Mouse (Mus musculus) MEL (cell line): ENCODE measurements around the gene Cdk18. TPM values are rescaled to one million over a fixed set of nuclear protein-coding genes. Genes with fewer than 3 reads are reported as not detected.

Experiments
- DNase-seq: peaks from one replicate; pipeline ENCODE4 v3.0.0; 2011; ENCODE audit warnings: low read depth, low spot score
- H3K27ac ChIP-seq: 2 replicates; pipeline ENCODE4 v1.5.1; 2012; ENCODE audit warnings: low read depth, mild to moderate bottlenecking, control low read depth, low read length, moderate library complexity; ENCODE audit not compliant: control insufficient read depth
- H3K27me3 ChIP-seq, 2 experiments: fragments of 150-350 bp in 1 of 2; sonication (generic) in 1 of 2; 2 replicates each; pipeline ENCODE4 v1.6.1; 2012; ENCODE audit warnings: low read length in 2 of 2, mild to moderate bottlenecking in 2 of 2, improper control_type of control experiment in 1 of 2, moderate library complexity in 1 of 2; ENCODE audit not compliant: insufficient read depth in 2 of 2, control insufficient read depth in 1 of 2
- H3K36me3 ChIP-seq, 2 experiments: 2 replicates each; pipeline ENCODE4 v1.6.1; 2012 to 2014; ENCODE audit warnings: low read length in 2 of 2, improper control_type of control experiment in 1 of 2, inconsistent platforms in 1 of 2, mild to moderate bottlenecking in 1 of 2; ENCODE audit not compliant: insufficient read depth in 2 of 2, control insufficient read depth in 1 of 2
- H3K4me1 ChIP-seq, 2 experiments: fragments of 150-350 bp in 1 of 2; sonication (generic) in 1 of 2; 2 replicates each; pipeline ENCODE4 v1.6.1; 2012; ENCODE audit warnings: low read length in 2 of 2, improper control_type of control experiment in 1 of 2, mild to moderate bottlenecking in 1 of 2; ENCODE audit not compliant: insufficient read depth in 2 of 2, control insufficient read depth in 1 of 2
- H3K4me3 ChIP-seq, 2 experiments: fragments of 150-350 bp in 1 of 2; sonication (generic) in 1 of 2; 2 replicates each; pipeline ENCODE4 v1.5.1; 2012; ENCODE audit warnings: low read depth in 2 of 2, low read length in 2 of 2, mild to moderate bottlenecking in 2 of 2, moderate library complexity in 2 of 2, control low read depth in 1 of 2, improper control_type of control experiment in 1 of 2; ENCODE audit not compliant: control insufficient read depth in 1 of 2, insufficient read depth in 1 of 2
- H3K79me2 ChIP-seq: 2 replicates; pipeline ENCODE4 v1.6.1; 2012; ENCODE audit warnings: mild to moderate bottlenecking, low read length, moderate library complexity; ENCODE audit not compliant: control insufficient read depth, poor library complexity, insufficient read depth
- H3K9ac ChIP-seq: 2 replicates; pipeline ENCODE4 v1.6.1; 2012; ENCODE audit warnings: low read depth, mild to moderate bottlenecking, control low read depth, low read length, moderate library complexity; ENCODE audit not compliant: control insufficient read depth, poor library complexity, severe bottlenecking
- H3K9me3 ChIP-seq: fragments of 150-350 bp; sonication (generic); replicated peaks from 2 replicates; pipeline ENCODE4 v1.6.1; 2012; ENCODE audit warnings: mild to moderate bottlenecking, low read length, improper control_type of control experiment, moderate library complexity; ENCODE audit not compliant: insufficient read depth
- CHD2 ChIP-seq: IDR thresholded peaks from 2 replicates; pipeline ENCODE4 v1.6.1; 2011; ENCODE audit warnings: low read length, improper control_type of control experiment
- ELF1 ChIP-seq: IDR thresholded peaks from 2 replicates; pipeline ENCODE4 v1.6.1; 2014; ENCODE audit warnings: low read depth, mild to moderate bottlenecking, inconsistent platforms, low read length, improper control_type of control experiment, moderate library complexity
- EP300 ChIP-seq, 2 experiments: IDR thresholded peaks; 2 replicates each; pipeline ENCODE4 v1.6.1; 2011; ENCODE audit warnings: improper control_type of control experiment in 2 of 2, low read length in 2 of 2, low read depth in 1 of 2, mild to moderate bottlenecking in 1 of 2
- ETS1 ChIP-seq: IDR thresholded peaks from 2 replicates; pipeline ENCODE4 v1.6.1; 2012; ENCODE audit warnings: low read depth, mild to moderate bottlenecking, inconsistent platforms, low read length, improper control_type of control experiment, moderate library complexity
- GABPA ChIP-seq: IDR thresholded peaks from 2 replicates; pipeline ENCODE4 v1.6.1; 2012; ENCODE audit warnings: low read depth, mild to moderate bottlenecking, inconsistent platforms, low read length, improper control_type of control experiment, moderate library complexity
- GATA1 ChIP-seq: IDR thresholded peaks from 2 replicates; pipeline ENCODE4 v1.6.1; 2011; ENCODE audit warnings: low read depth, low read length, improper control_type of control experiment
- HCFC1 ChIP-seq: IDR thresholded peaks from 2 replicates; pipeline ENCODE4 v1.6.1; 2012; ENCODE audit warnings: low read depth, mild to moderate bottlenecking, inconsistent platforms, low read length, improper control_type of control experiment, moderate library complexity
- KAT2A ChIP-seq: conservative IDR thresholded peaks from 2 replicates; pipeline ENCODE4 v1.6.1; 2012; ENCODE audit warnings: low read depth, low read length, improper control_type of control experiment, inconsistent platforms
- MYB ChIP-seq: IDR thresholded peaks from 2 replicates; pipeline ENCODE4 v1.6.1; 2011; ENCODE audit warnings: mild to moderate bottlenecking, low read depth, low read length, improper control_type of control experiment
- NELFE ChIP-seq: IDR thresholded peaks from 2 replicates; pipeline ENCODE4 v1.6.1; 2011; ENCODE audit warnings: low read depth, low read length, improper control_type of control experiment
- NRF1 ChIP-seq: IDR thresholded peaks from 2 replicates; pipeline ENCODE4 v1.6.1; 2014; ENCODE audit warnings: low read depth, mild to moderate bottlenecking, inconsistent platforms, low read length, improper control_type of control experiment, moderate library complexity; ENCODE audit not compliant: poor library complexity, insufficient read depth, severe bottlenecking
- SIN3A ChIP-seq: IDR thresholded peaks from 2 replicates; pipeline ENCODE4 v1.6.1; 2012; ENCODE audit warnings: low read length, improper control_type of control experiment, inconsistent platforms
- SMC3 ChIP-seq: IDR thresholded peaks from 2 replicates; pipeline ENCODE4 v1.6.1; 2011; ENCODE audit warnings: low read depth, low read length, improper control_type of control experiment
- TAL1 ChIP-seq: IDR thresholded peaks from 2 replicates; pipeline ENCODE4 v1.6.1; 2012; ENCODE audit warnings: mild to moderate bottlenecking, inconsistent platforms, low read length, moderate library complexity, mixed read lengths
- TCF12 ChIP-seq: IDR thresholded peaks from 2 replicates; pipeline ENCODE4 v1.6.1; 2014; ENCODE audit warnings: low read depth, mild to moderate bottlenecking, inconsistent platforms, low read length, improper control_type of control experiment, moderate library complexity
- ZC3H11A ChIP-seq: IDR thresholded peaks from 2 replicates; pipeline ENCODE4 v1.6.1; 2012; ENCODE audit warnings: low read depth, mild to moderate bottlenecking, inconsistent platforms, low read length, improper control_type of control experiment
- polyA plus RNA-seq, 2 experiments: library from polyadenylated mRNA; stranded (reverse) in 1 of 2; unstranded in 1 of 2; fragments of >175 nt in 1 of 2; fragments of >200 nt in 1 of 2; gene quantifications; 2 replicates each; pipeline versions ENCODE4 v1.2.1 to v1.2.4; 2012; ENCODE audit warnings: low replicate concordance in 2 of 2, low read depth in 1 of 2; ENCODE audit not compliant: insufficient read length in 2 of 2, insufficient read depth in 1 of 2, missing spikeins in 1 of 2
- total RNA-seq: library from RNA; depleted of rRNA; stranded (reverse); fragments of 300-350 nt; gene quantifications from 2 replicates; pipeline ENCODE4 v1.2.3, GENCODE M21; 2012

The Cdk18 gene
- total and polyA plus RNA-seq, 3 experiments, result 1.3 to 15.7 TPM; not detected in 1

DNA sequence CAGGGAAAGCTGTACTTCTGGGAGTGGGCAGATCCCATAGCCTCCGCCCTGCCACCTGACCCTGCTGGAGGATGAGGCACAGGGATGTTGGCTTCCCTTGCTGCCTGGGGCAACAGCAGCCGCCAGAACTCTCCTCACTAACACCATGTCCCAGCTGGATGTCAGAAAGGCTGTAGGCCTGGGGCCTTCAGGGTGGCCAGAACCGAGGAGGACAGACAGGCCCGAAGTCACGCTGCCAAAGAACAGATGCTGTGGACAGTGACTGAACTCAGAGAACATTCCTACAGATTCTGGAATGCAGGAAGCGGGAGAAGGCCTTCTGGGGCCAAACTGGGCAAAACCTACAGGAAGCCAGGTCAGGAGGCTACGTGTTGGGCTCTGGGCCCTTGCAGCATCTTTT, 11.2 kb downstream of the Cdk18 start:
- H3K9me3 ChIP-seq, result no peaks in the 10 kb centered on the region
- no peak for TF ChIP-seq SMC3
- no peak for TF ChIP-seq ZC3H11A
- no peak for TF ChIP-seq GABPA
- no peak for TF ChIP-seq NELFE
- no peak for TF ChIP-seq KAT2A
- no peak for TF ChIP-seq SIN3A
- no peak for TF ChIP-seq CHD2
- TF ChIP-seq NRF1, result no peak
- TF ChIP-seq TCF12, result no peak
- TF ChIP-seq MYB, result no peak
- TF ChIP-seq TAL1, result no peak
- H3K4me1 ChIP-seq, result peaks cover 0 to 14% of the 10 kb centered on the region in 2 experiments; a peak in 2 of 4 replicates
- no peak for DNase-seq
- no peak overlapping the region for H3K9ac ChIP-seq
- no peak overlapping the region for H3K4me3 ChIP-seq
- H3K27ac ChIP-seq, result no peak overlapping the region
- peaks cover 0 to 8% of the 10 kb centered on the region in 2 experiments; a peak in 2 of 4 replicates for H3K36me3 ChIP-seq
- no peaks in the 10 kb centered on the region for H3K79me2 ChIP-seq
- H3K27me3 ChIP-seq, result no peaks in the 10 kb centered on the region

DNA sequence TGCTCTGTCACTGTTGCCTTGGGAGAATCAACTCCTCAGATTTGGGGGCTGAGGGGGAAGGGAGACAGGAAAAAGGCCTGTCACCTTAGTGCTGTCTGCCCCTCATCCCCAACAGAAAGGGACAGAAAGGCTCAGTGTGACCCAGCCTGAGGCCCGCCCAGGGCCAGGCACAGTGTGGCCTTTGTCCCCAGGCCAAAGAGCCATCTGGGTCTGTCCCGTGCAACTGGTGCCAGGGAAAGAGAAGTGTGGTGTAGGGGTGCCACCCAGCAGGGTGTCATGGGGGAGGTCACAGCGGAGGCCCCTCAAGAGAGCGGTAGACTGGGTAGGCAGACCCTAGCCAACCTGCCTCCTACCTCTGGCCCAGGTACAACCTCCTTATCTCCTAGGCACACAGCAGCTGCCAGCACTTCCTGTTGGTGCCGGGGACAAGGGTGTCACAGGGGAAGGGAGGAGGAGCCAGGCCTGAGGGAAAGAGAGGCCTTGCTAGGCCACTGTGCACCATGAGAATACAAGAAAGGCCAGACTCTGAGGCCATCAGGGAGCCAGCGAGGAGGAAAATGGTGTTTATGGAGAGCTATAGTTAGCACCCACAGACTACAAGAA, 13.6 kb downstream of the Cdk18 start:
- no peak overlapping the region for H3K27ac ChIP-seq
- TF ChIP-seq TCF12 (peak; percentile 41; the same call in 1 of the 2 replicates), EP300 (IDR thresholded peaks at IDR 0.05; ENCODE audit: low read depth in 1 of 2, low read length in 2 of 2) (peak; percentile 30 to 34; a peak in 2 of 4 replicates), GATA1 (peak; percentile 37; the same call in 1 of the 2 replicates), ELF1 (peak; percentile 27; the same call in 1 of the 2 replicates), SIN3A (no peak), HCFC1 (no peak), ETS1 (no peak), TAL1 (peak; percentile 63)

More for the DNA sequence above, 13.6 kb downstream of the Cdk18 start:
- H3K9ac ChIP-seq, result no peak overlapping the region
- peak; percentile 64 for DNase-seq
- H3K4me3 ChIP-seq, result no peak overlapping the region
- H3K27me3 ChIP-seq, result no peaks in the 10 kb centered on the region
- H3K4me1 ChIP-seq, result peaks cover 0 to 7% of the 10 kb centered on the region in 2 experiments; a peak in 1 of 4 replicates
- no peaks in the 10 kb centered on the region for H3K79me2 ChIP-seq
- H3K36me3 ChIP-seq, result no peaks in the 10 kb centered on the region; a peak in 1 of 4 replicates
- no peaks in the 10 kb centered on the region for H3K9me3 ChIP-seq
